Mouse (Mus musculus) G1E (cell line): ENCODE measurements around the gene Rgs8. TPM values are rescaled to one million over a fixed set of nuclear protein-coding genes. Genes with fewer than 3 reads are reported as not detected.

ENCODE experiments used
- ATAC-seq: 2 replicates; pipeline ENCODE4 v1.8.0; 2016; ENCODE audit warnings: mild to moderate bottlenecking; ENCODE audit not compliant: insufficient number of reproducible peaks, poor library complexity, low FRiP score, severe bottlenecking; ENCODE audit errors: extremely low read depth
- DNase-seq: peaks from one replicate; pipeline ENCODE4 v3.0.0; 2012; ENCODE audit warnings: low spot score
- H3K27me3 ChIP-seq: 2 replicates; pipeline ENCODE4 v1.6.1; 2012; ENCODE audit warnings: mild to moderate bottlenecking, low read length, inconsistent platforms; ENCODE audit not compliant: insufficient read depth
- H3K36me3 ChIP-seq: replicated peaks from 2 replicates; pipeline ENCODE3; 2012; ENCODE audit warnings: mild to moderate bottlenecking, inconsistent platforms
- H3K4me1 ChIP-seq: 2 replicates; pipeline ENCODE4 v1.6.1; 2012; ENCODE audit warnings: low read depth, low read length, inconsistent platforms, mixed read lengths; ENCODE audit not compliant: insufficient read depth
- H3K4me3 ChIP-seq: 2 replicates; pipeline ENCODE4 v1.5.1; 2012; ENCODE audit warnings: low read depth, mild to moderate bottlenecking, inconsistent platforms, low read length, moderate library complexity, mixed read lengths
- H3K9me3 ChIP-seq: replicated peaks from 2 replicates; pipeline ENCODE4 v1.6.1; 2012; ENCODE audit warnings: inconsistent platforms
- CTCF ChIP-seq: IDR thresholded peaks from 2 replicates; pipeline ENCODE4 v1.5.1; 2012; ENCODE audit warnings: low read depth, low read length, inconsistent platforms, mixed read lengths
- GATA1 ChIP-seq: IDR thresholded peaks from 2 replicates; pipeline ENCODE4 v1.6.1; 2012; ENCODE audit warnings: borderline replicate concordance, low read length, inconsistent platforms, mixed read lengths
- GATA2 ChIP-seq: IDR thresholded peaks from 2 replicates; pipeline ENCODE4 v1.6.1; 2012; ENCODE audit warnings: low read depth, low read length, inconsistent platforms, borderline replicate concordance
- POLR2AphosphoS5 ChIP-seq: IDR thresholded peaks from 2 replicates; pipeline ENCODE4 v1.6.1; 2012; ENCODE audit warnings: low read depth, low read length, inconsistent platforms; ENCODE audit not compliant: insufficient replicate concordance
- TAL1 ChIP-seq: conservative IDR thresholded peaks from 2 replicates; pipeline ENCODE4 v1.6.1; 2012; ENCODE audit warnings: low read depth, low read length, inconsistent platforms, mixed read lengths
- polyA plus RNA-seq: library from polyadenylated mRNA; stranded (reverse); fragments of >175 nt; gene quantifications from 2 replicates; pipeline ENCODE4 v1.2.3, GENCODE M21; 2012
- total RNA-seq, 2 experiments: library from RNA; stranded (forward) in 1 of 2; stranded (reverse) in 1 of 2; fragments of 200-1000 nt in 1 of 2; fragments of >200 nt in 1 of 2; fragmentation: Nextera tagmentation in 1 of 2; gene quantifications; 2 replicates each; pipeline ENCODE4 v1.2.3; 2014 to 2017

The Rgs8 gene
- total and polyA plus RNA-seq, 3 experiments, result 0.16 TPM; not detected in 2

GRCm38 (mm10) chr1:153702166-153702852, 49.5 kb downstream of the Rgs8 start:
- Histone ChIP-seq H3K27me3 (no peaks in the 10 kb centered on the region; the same call in 1 of the 2 replicates), H3K4me3 (no peak overlapping the region), H3K4me1 (no peaks in the 10 kb centered on the region), H3K36me3 (no peaks in the 10 kb centered on the region), H3K9me3 (no peaks in the 10 kb centered on the region)
- TF ChIP-seq GATA2 (no peak), POLR2AphosphoS5 (no peak), GATA1 (no peak), CTCF (no peak), TAL1 (no peak)
- DNase-seq (no peak), ATAC-seq (no peak)

GRCm38 (mm10) chr1:153702853-153703410, 50.1 kb downstream of the Rgs8 start:
- no peak for DNase-seq
- Histone ChIP-seq H3K4me1 (no peaks in the 10 kb centered on the region), H3K27me3 (no peaks in the 10 kb centered on the region; the same call in 1 of the 2 replicates), H3K9me3 (no peaks in the 10 kb centered on the region), H3K4me3 (no peak overlapping the region), H3K36me3 (no peaks in the 10 kb centered on the region)
- no peak for TF ChIP-seq POLR2AphosphoS5
- TF ChIP-seq GATA2, result no peak
- no peak for TF ChIP-seq TAL1
- TF ChIP-seq GATA1, result no peak
- TF ChIP-seq CTCF, result no peak
- no peak for ATAC-seq

DNA sequence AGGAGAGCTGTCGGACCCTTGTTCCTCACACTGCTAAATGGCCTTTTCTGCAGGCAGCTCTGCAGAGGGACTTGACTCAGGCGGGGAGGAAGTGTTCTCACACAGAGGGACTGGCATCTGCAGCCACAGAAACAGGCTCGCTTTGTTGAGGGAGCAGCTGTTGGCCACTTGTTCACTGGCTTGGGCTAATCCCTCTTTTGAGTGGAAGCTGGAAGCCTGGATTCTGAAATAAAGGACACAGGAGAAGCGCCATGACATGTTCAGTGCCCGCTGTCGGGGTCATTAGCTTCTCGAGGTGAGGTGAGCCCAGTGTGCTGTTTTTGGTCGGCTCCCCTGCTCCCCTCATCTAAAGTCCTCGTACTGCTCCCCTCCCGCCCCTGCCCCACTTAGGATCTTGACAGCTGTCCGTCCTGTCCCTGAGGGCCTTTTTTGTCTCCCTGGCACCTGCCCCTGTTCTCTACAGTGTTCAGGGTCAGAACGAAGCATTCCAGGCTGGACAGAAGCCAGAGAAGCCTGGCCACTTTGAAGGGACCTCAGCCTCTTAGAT, 50.7 kb downstream of the Rgs8 start:
- no peaks in the 10 kb centered on the region; the same call in 1 of the 2 replicates for H3K27me3 ChIP-seq
- no peaks in the 10 kb centered on the region for H3K9me3 ChIP-seq
- no peak for DNase-seq
- no peak overlapping the region for H3K4me3 ChIP-seq
- no peaks in the 10 kb centered on the region for H3K36me3 ChIP-seq
- ATAC-seq, result no peak
- TF ChIP-seq POLR2AphosphoS5 (no peak), TAL1 (no peak), GATA1 (no peak), GATA2 (no peak), CTCF (no peak)
- no peaks in the 10 kb centered on the region for H3K4me1 ChIP-seq

GRCm38 (mm10) chr1:153704174-153704573, 51.3 kb downstream of the Rgs8 start:
- H3K27me3 ChIP-seq, result no peaks in the 10 kb centered on the region; the same call in 1 of the 2 replicates
- no peaks in the 10 kb centered on the region for H3K36me3 ChIP-seq
- TF ChIP-seq GATA1 (no peak), TAL1 (no peak), CTCF (no peak), POLR2AphosphoS5 (no peak), GATA2 (no peak)
- no peak for ATAC-seq
- no peak overlapping the region for H3K4me3 ChIP-seq
- no peaks in the 10 kb centered on the region for H3K4me1 ChIP-seq
- DNase-seq, result no peak
- no peaks in the 10 kb centered on the region for H3K9me3 ChIP-seq

DNA sequence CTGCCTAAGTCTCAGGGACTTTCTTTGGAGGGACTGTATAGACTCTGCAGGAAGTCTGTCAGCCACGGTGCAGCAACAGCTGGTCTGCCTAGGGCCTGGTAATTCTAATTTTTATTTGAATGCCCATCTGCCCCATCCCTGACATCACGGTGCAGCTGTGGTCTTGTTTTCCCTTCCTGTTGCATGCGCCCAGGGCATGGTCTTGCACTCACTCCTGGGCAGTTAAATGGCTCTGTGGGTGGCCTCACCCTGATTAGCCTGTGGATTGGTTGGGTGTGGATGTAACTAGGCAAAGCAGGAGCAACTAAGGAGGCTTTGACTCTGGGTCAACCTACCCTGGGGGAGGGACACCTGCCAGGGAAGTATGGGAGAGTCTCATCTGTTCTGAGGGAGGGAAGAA, 52.2 kb downstream of the Rgs8 start:
- TF ChIP-seq POLR2AphosphoS5, result no peak
- no peak for TF ChIP-seq GATA1
- no peak for TF ChIP-seq GATA2
- no peak for TF ChIP-seq CTCF
- no peak for TF ChIP-seq TAL1
- no peaks in the 10 kb centered on the region; the same call in 1 of the 2 replicates for H3K27me3 ChIP-seq
- ATAC-seq, result no peak
- no peak for DNase-seq
- H3K9me3 ChIP-seq, result no peaks in the 10 kb centered on the region
- no peaks in the 10 kb centered on the region for H3K36me3 ChIP-seq
- H3K4me3 ChIP-seq, result no peak overlapping the region
- H3K4me1 ChIP-seq, result no peaks in the 10 kb centered on the region

GRCm38 (mm10) chr1:153708626-153709025, 55.8 kb downstream of the Rgs8 start:
- H3K36me3 ChIP-seq, result no peaks in the 10 kb centered on the region
- no peak overlapping the region for H3K4me3 ChIP-seq
- H3K27me3 ChIP-seq, result no peaks in the 10 kb centered on the region; the same call in 1 of the 2 replicates
- ATAC-seq, result no peak
- H3K9me3 ChIP-seq, result no peaks in the 10 kb centered on the region
- DNase-seq, result no peak
- no peaks in the 10 kb centered on the region for H3K4me1 ChIP-seq
- TF ChIP-seq POLR2AphosphoS5 (no peak), TAL1 (no peak), GATA2 (no peak), CTCF (no peak), GATA1 (no peak)

- no peaks in the 10 kb centered on the region; the same call in 1 of the 2 replicates for H3K27me3 ChIP-seq
- H3K9me3 ChIP-seq, result no peaks in the 10 kb centered on the region
- no peak for DNase-seq
- no peak for ATAC-seq
- no peaks in the 10 kb centered on the region for H3K4me1 ChIP-seq
- H3K36me3 ChIP-seq, result no peaks in the 10 kb centered on the region
- TF ChIP-seq POLR2AphosphoS5, result no peak
- no peak for TF ChIP-seq GATA2
- TF ChIP-seq CTCF, result no peak
- TF ChIP-seq TAL1, result no peak
- no peak for TF ChIP-seq GATA1
- no peak overlapping the region for H3K4me3 ChIP-seq
Observed at GRCm38 (mm10) chr1:153709451-153709850, 56.6 kb downstream of the Rgs8 start.
